Mouse (Mus musculus) yolk sac, embryonic 10.5 days (tissue): ENCODE results near the gene Cacna1c.

Source experiments
- DNase-seq: peaks from one replicate; pipeline ENCODE4 v3.0.0-alpha.2; 2017; ENCODE audit warnings: low spot score

Gene Cacna1c

DNA sequence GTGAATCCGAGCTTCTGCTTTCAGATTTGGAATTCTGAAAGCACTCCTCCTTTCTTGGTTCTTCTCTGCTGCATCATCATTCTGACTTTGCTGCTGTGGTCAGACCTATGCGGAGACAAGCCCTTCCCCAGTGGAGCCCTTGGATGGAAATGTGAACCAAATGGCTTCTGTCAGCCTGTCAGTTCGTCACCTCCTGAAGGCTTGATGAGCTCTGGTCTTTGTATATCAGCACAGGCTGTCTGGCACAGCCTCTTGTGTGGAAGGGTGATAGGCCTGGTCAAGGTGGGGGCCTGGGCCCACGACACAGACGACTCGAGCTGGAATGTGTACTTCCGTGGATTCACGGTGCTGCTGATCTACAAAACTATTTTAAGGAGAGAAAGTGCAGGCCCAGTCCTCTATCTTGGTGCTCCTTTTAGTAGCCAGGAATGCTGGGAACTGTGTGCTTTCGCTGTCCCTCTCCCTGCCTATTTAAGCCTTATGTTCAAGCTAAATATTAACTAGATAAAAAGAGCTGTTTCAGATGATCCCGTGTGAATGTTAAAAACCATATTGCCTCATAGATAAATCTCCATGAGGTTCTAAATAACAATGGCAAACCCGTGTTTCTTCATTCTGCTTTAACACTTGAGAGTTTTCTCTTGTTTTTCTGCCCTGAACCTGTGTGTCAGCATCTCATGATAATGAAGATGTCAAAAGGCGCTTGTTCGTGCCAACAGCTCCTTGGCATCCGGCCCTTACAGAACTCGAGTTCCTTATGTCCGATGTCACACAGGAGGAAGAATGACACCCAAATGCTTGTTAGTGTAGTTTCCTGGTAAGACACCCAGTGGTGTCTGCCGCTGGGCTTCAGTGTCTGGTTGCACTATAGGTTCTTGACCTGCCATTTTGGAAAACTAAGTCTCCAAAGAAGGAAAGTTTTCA, at the start of gene Cacna1c:
Cacna1c (minus strand) TSS at position 37 of the 924 bp plus-strand sequence.
- peak; percentile 22 for DNase-seq

DNA sequence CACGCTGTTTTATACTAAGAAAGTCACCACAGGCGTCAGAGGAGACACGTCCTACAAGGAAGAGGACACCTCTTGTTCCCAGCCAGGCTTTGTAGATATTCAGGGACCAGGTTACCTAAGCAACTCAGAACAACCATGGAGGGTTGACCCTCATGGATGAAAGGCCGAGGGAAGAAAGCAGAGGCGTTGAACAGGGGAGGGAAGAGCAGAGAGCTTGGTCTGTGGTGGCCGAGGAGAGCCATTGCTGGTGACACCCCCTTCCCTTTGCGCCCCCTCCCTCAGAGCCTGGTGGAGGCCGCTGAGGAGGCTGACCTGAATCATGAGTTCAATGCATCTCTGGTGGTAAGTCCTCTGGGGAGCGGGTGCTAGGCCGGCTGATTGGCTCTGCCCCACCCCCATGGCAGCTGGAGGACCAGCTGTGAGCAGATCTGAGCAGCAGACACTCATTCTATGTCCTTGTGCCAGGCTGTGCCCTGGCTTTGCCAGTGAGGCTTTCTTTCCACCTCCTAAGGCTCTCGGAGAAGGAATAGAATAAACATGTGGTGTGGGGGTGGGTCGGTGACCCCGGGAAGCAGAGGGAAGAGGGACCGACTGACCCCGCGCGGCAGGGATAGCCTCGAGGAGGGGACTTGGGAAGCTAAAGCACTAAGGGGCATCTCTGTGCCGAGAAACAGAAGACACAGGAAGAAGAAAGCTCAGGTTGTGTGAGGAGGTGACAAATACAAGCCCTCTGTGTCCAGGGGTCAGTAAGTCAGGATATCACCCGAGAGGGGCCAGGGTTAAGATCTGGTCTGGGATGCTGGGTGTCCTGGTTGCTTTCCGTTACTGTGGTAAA, 44.9 kb upstream of the Cacna1c start:
- no peak for DNase-seq

DNA sequence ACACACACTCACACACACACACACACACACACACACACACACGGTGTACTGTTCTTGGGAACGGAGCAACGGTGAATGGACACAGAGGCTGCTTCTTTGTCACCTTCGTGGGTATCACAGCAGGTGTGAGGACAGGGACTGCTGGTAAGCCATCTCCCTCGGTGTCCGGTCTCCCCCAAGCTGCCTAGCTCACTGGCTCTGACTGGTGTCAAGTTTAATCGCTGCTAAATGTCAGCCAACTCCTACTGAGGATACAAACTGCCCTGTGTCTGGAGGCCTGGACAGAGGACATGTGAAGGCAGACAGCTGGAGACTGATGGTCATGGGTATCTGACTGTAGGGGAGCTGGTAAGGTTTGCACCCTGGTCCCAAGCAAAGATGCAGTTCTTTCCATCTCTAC, 44.0 kb upstream of the Cacna1c start:
- DNase-seq: no peak

GRCm38 (mm10) chr6:119239341-119240005, 43.3 kb upstream of the Cacna1c start:
- no peak for DNase-seq

DNA sequence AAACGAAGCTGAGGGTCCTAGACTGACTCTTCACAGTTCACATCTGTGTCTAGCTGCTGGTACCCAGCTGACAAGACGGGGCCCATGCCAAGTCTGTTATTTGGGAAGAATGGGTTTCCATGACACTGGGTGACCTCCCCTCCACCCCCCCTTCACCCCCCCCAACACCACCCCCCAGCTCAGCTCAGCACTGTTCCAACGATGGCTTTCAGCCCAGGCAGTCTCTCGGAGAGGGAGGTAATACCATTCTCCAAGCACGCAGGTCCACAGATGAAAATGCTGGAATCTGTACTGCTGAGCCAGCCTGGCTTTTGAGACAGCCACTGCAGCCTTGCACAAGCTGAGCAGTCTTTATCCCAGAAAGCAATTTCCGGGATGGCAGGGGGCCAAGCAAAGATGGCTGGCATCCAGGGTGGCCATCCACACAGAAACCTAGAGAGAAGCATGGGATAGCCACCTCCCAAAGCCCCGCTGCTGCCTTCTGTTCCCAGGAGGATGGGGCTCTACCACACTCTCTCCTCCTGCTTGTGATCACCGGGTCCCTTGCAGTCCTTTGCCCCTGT, 41.3 kb upstream of the Cacna1c start:
- DNase-seq: no peak

DNA sequence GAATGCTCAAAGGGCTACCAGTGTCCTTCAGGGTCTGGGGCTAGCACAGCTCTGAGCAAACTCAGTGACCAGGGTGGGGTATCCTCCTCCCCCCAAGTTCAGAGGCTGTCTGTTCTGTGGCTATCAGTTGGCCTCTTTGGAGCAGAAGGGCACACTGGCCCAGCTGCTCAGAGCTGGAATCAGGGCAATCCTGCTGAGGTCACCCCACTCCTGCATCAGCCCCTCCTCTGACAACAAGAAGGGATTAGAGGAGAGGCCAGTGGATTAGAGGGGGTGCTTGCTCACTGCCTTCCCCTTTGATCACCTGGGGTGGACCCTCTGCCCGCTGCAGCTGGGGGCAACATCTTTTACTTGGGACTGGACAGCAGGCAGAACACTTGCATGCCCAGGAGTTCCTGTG, 40.0 kb upstream of the Cacna1c start, which contains the start of gene Cacna2d4:
Cacna2d4 (plus strand) TSS at position 286 of the 400 bp plus-strand sequence.
- DNase-seq: no peak

DNA sequence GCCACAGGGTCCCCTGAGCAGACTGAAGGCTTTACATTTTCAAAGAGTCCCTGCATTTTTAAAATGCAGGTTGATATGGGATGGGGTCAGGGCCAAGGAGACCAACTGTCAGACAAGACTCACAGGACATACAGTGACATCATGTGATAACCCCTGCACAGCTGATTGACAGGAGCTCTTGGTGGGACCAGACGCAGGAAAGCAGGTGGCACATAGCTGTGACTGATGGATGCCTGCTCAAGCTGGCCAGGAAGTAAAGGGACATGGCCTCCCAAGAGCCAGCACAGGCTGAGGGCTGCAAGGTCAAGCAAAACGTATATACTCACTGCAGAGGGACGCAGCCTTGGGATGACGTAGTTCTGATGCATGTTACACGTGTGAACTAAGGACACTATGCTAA, 39.2 kb upstream of the Cacna1c start:
- no peak for DNase-seq

DNA sequence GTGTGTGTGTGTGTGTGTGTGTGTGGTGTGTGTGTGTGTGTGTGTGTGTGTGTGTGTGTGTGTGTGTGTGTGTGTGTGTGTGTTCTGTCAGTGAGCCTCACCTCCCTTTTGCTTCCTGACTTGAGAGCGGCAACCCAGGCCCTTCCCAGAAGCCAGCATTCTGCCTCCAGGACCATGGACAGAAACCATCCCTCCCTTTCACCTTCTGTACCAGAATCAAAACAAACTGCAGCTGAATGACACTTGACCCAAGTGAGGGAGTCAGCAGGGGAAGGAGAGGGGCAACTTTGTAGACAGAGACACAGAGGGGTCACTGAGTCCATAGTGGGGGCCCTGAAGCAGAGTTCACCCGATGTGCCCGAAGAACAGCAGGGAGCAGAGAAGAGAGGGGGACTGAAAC, 36.8 kb upstream of the Cacna1c start:
- DNase-seq: no peak

GRCm38 (mm10) chr6:119228861-119229603, 32.8 kb upstream of the Cacna1c start:
- DNase-seq: no peak

DNA sequence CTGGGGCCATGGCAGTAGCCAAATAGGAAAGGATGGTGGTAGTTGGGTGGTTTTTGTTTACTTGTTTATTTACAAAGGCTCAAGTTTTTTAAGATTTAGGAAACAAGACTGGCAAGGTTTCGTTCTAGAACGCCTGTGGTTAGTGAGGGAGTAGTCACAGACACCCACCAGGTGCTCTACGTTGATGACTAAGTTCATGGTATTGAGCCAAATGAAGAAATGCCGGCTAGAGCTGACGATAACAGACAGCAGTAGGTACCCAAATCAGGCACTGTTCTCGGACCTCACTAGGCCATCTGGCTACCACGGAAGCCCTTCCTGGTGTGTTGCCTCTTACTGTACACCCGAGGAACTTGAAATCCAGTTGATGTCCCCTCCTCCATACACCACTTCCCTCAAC, 30.8 kb upstream of the Cacna1c start:
- DNase-seq: no peak

DNA sequence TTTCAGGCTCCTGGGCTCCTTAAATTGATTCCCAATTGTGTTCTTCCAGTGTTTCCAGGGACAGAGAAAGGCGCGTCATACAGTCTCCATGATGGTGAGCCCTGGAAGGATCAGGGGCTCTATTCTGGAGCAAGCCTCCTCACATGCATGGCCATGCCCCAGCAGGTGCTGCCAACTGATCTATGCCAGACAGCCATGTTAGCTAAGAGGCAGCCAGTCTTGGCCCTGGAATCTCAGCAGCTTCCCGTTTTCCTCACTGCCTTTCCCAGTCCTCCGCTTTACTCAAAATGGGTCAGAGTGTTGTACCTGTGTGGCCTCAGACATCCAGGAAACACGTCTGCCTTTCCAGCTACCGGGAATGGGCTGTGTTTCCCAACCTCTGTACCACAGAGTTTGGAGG, 29.5 kb upstream of the Cacna1c start:
- no peak for DNase-seq

DNA sequence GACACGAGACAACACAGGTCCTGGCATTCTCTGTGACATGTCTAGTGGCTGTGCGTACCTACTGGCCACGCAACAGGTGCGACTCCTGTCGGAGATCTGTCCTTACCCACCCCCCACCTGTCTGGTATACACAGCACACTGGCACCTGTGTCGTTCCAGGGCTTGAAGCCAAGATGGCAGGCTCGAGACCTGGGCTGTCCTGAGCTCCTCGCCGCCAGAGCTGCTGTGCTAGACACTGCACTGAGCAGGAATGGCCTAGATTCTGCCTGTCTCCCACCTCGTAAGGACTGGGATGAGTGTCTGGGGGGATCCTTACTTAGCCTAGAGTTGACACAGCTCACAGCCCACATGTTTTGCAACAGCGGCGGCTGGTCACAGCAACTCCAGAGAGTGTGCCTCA, 29.0 kb upstream of the Cacna1c start:
- no peak for DNase-seq

- DNase-seq: no peak
These were observed 28.4 kb upstream of the Cacna1c start for GRCm38 (mm10) chr6:119224451-119225195.

DNA sequence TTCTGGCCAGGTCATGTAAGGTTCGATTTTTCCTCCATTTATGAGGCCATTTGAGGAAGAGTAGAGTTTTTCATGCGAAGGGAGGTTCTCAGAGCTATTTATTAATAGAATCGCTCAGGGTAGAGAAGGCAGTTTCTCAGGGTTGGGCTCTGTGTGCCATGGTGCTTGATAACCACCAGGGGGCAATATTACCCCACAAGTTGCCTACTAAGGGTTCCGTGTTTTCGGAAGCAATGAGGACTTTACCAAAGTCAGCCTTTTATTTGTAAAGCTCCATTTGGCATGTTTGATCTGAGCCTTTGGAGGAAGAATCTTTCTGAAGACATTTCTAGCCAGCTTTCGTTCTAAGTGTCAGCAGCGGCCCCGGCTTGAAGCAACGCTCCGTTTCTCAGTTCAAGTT, 24.1 kb upstream of the Cacna1c start:
- peak; percentile 20 for DNase-seq

- DNase-seq: no peak
These were observed 23.1 kb upstream of the Cacna1c start for GRCm38 (mm10) chr6:119219237-119219870.

DNA sequence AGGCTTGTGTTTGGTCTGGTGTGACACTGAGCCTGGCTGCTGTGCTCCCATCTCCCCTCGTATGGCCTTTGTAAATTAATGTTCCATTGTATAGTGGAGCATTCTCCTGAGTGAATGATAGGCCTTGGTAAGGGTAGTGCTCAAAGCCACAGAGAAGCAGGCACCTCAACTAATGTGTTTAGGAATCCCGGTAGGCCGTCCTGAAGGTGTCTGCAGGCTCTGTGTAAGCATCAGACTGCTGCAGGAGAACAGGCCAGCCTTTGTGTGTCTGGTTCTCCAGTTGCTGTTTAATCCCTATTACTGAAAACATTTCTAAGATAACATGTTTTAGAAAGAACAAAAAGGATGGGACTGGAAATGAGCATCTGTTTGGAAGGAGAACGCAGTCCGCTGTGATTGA, 22.4 kb upstream of the Cacna1c start:
- no peak for DNase-seq

DNA sequence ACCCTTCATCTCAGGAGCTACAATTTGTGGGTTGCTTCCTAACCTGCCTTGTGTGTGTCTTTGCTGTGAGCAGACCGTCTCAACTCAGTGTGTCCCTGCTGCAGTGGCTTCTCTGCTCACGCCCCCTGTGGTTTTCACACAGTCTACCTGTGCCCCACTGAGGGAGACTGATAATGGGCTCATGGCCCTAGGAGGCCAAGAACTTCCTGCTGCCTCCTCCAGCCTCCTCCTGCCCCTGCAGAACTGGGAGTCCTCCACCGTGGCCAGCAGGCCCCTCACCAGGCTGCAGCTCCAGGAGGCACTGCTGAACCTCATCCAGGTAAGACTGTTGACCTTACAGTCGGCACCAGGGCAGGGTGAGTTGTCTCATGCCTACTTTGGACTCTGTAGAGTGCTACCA, 21.4 kb upstream of the Cacna1c start:
- DNase-seq: no peak

DNA sequence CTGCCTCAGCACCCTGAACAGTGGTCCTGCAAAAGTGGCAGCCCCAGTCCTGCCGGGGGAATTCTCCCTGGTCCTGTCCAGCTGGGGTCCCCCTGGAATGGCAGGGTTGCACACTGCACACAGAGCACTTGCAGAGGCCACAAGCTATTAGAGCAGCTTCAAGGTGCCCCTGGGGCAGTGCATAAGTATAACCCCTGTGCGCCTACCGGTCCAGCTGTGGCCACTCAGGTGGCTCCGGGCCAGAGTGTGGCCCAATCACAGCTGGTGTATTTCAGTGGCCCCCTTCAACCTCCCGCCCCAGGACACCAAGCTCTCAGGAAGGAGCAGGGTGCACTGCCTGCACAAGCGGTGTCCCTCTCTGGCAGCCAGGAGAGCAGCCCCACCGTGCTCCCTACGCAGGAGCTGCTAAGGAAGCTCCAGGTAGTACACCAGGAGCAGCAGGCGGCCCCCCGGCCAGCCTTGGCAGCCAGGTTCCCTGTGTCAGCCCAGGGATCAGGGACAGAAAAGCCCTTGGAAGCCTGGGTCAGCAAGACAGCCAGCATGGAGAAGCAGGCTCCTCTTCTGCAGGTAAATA, 18.9 kb upstream of the Cacna1c start:
- no peak for DNase-seq

DNA sequence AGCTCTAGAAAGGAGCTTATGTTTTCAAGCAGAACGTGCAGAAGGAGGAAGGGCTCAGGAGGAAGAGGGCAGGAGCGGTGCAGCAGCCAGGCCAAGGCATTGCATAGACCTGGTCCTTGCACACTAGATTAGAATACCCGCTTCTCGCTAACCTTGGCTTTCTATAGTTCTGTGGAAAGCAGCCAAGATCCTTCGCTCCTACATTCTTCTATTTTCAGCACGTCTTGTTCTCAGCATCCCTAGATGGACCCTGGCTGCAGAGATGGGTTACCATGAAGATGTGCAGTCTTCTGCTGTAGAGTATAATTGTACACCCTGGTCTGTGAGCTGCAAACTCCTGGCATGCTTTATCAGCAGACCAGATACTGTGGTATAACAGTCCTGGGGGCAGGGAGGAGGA, 18.0 kb upstream of the Cacna1c start:
- no peak for DNase-seq

DNA sequence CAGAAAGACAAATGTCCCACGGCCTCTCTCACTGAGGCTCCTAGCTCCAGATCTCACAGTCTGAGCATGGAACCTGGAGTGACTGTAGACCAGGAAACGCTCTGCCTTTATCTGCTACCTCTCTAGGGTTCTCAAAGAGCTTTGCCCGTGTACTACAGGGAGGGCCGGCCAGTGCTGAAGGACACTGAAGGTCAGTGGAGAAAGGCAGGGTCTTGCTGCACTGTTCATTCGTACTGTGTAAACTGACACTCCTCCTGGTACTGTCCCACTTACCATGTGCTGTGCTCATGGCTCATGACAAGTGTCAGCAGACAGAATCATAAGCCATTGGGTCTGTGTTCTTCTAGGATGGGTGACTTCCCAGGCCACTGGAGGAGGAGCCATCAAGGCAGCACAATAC, 17.2 kb upstream of the Cacna1c start:
- DNase-seq: no peak
